Mouse (Mus musculus): ENCODE results near the gene Trank1. TPM values are rescaled to one million over a fixed set of nuclear protein-coding genes. Genes with fewer than 3 reads are reported as not detected.

Gene Trank1
- total RNA-seq (2021): 100 to 1,000 TPM; 220 TPM
- long read RNA-seq, full-length matches to known transcripts: 1 of 45 reads
- long read RNA-seq, partial matches to known transcripts: 33 of 45 reads
- long read RNA-seq, other reads (novel, unspliced or antisense): 11 of 45 reads

GRCm38 (mm10) chr9:111311031-111311842 lies at the start of gene Trank1:
Trank1 (plus strand) TSS chr9:111311739.
- peak in 1 of 2 experiments; percentile 44 for DNase-seq (ENCODE audit: low spot score in 2 of 2)

GRCm38 (mm10) chr9:111267998-111268397 lies 43.5 kb upstream of the Trank1 start:
- no peak for DNase-seq (ENCODE audit: low spot score in 2 of 2)

- DNase-seq (ENCODE audit: low spot score in 2 of 2): no peak
These were observed 40.9 kb upstream of the Trank1 start for GRCm38 (mm10) chr9:111270606-111271005.

- no peak for DNase-seq (ENCODE audit: low spot score in 2 of 2)
These were observed 40.5 kb upstream of the Trank1 start for GRCm38 (mm10) chr9:111271056-111271433.

GRCm38 (mm10) chr9:111271434-111272160 lies 39.9 kb upstream of the Trank1 start, which contains the start of the genes Mlh1 and Epm2aip1:
Mlh1 (minus strand) TSS chr9:111271791.
Epm2aip1 (plus strand) TSS chr9:111271929.
- peak; percentile 99 for DNase-seq (ENCODE audit: low spot score in 2 of 2)

GRCm38 (mm10) chr9:111272356-111272755 lies 39.2 kb upstream of the Trank1 start:
- no peak for DNase-seq (ENCODE audit: low spot score in 2 of 2)

GRCm38 (mm10) chr9:111272996-111273785 lies 38.3 kb upstream of the Trank1 start:
- DNase-seq (ENCODE audit: low spot score in 2 of 2): no peak

- DNase-seq (ENCODE audit: low spot score in 2 of 2): no peak
These were observed 37.6 kb upstream of the Trank1 start for GRCm38 (mm10) chr9:111273958-111274357.

- no peak for DNase-seq (ENCODE audit: low spot score in 2 of 2)
These were observed 36.4 kb upstream of the Trank1 start for GRCm38 (mm10) chr9:111275156-111275555.

GRCm38 (mm10) chr9:111285061-111285460 lies 26.5 kb upstream of the Trank1 start:
- no peak for DNase-seq (ENCODE audit: low spot score in 2 of 2)

- DNase-seq (ENCODE audit: low spot score in 2 of 2): no peak
These were observed 25.9 kb upstream of the Trank1 start for GRCm38 (mm10) chr9:111285676-111286075.

GRCm38 (mm10) chr9:111286468-111286867 lies 25.1 kb upstream of the Trank1 start:
- no peak for DNase-seq (ENCODE audit: low spot score in 2 of 2)

GRCm38 (mm10) chr9:111287956-111288355 lies 23.6 kb upstream of the Trank1 start:
- no peak for DNase-seq (ENCODE audit: low spot score in 2 of 2)

- no peak for DNase-seq (ENCODE audit: low spot score in 2 of 2)
These were observed 22.2 kb upstream of the Trank1 start for GRCm38 (mm10) chr9:111289294-111289831.

GRCm38 (mm10) chr9:111289832-111290339 lies 21.7 kb upstream of the Trank1 start:
- DNase-seq (ENCODE audit: low spot score in 2 of 2): peak; percentile 87 to 99

GRCm38 (mm10) chr9:111290539-111291100 lies 20.9 kb upstream of the Trank1 start:
- no peak for DNase-seq (ENCODE audit: low spot score in 2 of 2)

GRCm38 (mm10) chr9:111293234-111293633 lies 18.3 kb upstream of the Trank1 start:
- no peak for DNase-seq (ENCODE audit: low spot score in 2 of 2)

- no peak for DNase-seq (ENCODE audit: low spot score in 2 of 2)
These were observed 16.6 kb upstream of the Trank1 start for GRCm38 (mm10) chr9:111294911-111295310.

- DNase-seq (ENCODE audit: low spot score in 2 of 2): no peak
These were observed 16.2 kb upstream of the Trank1 start for GRCm38 (mm10) chr9:111295323-111295722.

- no peak for DNase-seq (ENCODE audit: low spot score in 2 of 2)
These were observed 15.1 kb upstream of the Trank1 start for GRCm38 (mm10) chr9:111296433-111296832.

All from layer of hippocampus, adult 18-20 months (tissue).